In genomic region chr2:72996808-72997378, GRCm38 (mm10) we compare ENCODE assay signal across 9 mouse cellular contexts. TPM values are rescaled to one million over a fixed set of nuclear protein-coding genes. Genes with fewer than 3 reads are reported as not detected.
DNase-seq lines count a peak whose midpoint lies in the region; ATAC-seq and TF ChIP-seq lines count a peak whose summit lies in the region.
"Had no signal": no experiment of that assay in that cellular context is flagged by ENCODE, and none has a peak within 500 bp of the region (broad histone marks: within the 10 kb centered on the region; RNA-seq: fewer than 3 reads in every experiment).

No protein-coding gene starts in this region.

- no peaks in the 10 kb centered on the region for H3K36me3 ChIP-seq in testis, adult 2 months (ENCODE audit: control insufficient read depth, insufficient read depth, low read length)
- no peaks in the 10 kb centered on the region for H3K36me3 ChIP-seq in heart, embryonic 16.5 days (ENCODE audit: control insufficient read depth, insufficient read depth)
- no peaks in the 10 kb centered on the region for H3K36me3 ChIP-seq in liver, embryonic 15.5 days (replicated peaks)
- H3K36me3 ChIP-seq in hindbrain, embryonic 14.5 days (replicated peaks; ENCODE audit: control insufficient read depth, insufficient read depth) = no peaks in the 10 kb centered on the region

- no peak for DNase-seq in testis, postnatal 14 days (ENCODE audit: low spot score)
- peak; percentile 77 to 82 for DNase-seq in spleen, postnatal 4 days (ENCODE audit: low spot score in 2 of 2)
- DNase-seq in right cerebral cortex, postnatal 10 days (ENCODE audit: low spot score in 2 of 2) = no peak
- no peak for DNase-seq in hindbrain, embryonic 14.5 days (ENCODE audit: low spot score)

- TF ChIP-seq POLR2A in testis, adult 2 months (IDR thresholded peaks at IDR 0.05; ENCODE audit: control insufficient read depth, low read depth, low read length) = no peak

- H3K4me1 ChIP-seq in testis, adult 2 months (ENCODE audit: control insufficient read depth, insufficient read depth, low read length) = 0 out of 2 replicates have a peak, but pooled peaks cover 2% of the 10 kb centered on the region
- peaks cover 7% of the 10 kb centered on the region; the same call in 1 of the 2 replicates for H3K4me1 ChIP-seq in brown adipose tissue, adult 24 weeks (ENCODE audit: control insufficient read depth, insufficient read depth, insufficient read length, low read length)
- H3K4me1 ChIP-seq in heart, embryonic 16.5 days (ENCODE audit: control insufficient read depth, insufficient read depth, low read length) = peaks cover 26% of the 10 kb centered on the region
- H3K4me1 ChIP-seq in liver, embryonic 15.5 days (replicated peaks) = peaks cover 43% of the 10 kb centered on the region
- H3K4me1 ChIP-seq in hindbrain, embryonic 14.5 days (replicated peaks; ENCODE audit: control insufficient read depth, insufficient read depth, low read length) = peaks cover 14% of the 10 kb centered on the region

- no peak overlapping the region for H3K27ac ChIP-seq in testis, adult 2 months (ENCODE audit: control insufficient read depth, insufficient read depth, low read depth, low read length)
- no peak overlapping the region for H3K27ac ChIP-seq in brown adipose tissue, adult 24 weeks (replicated peaks; ENCODE audit: low read depth, low read length)
- peak overlapping the region; percentile 84 for H3K27ac ChIP-seq in heart, embryonic 16.5 days (ENCODE audit: low read length)
- H3K27ac ChIP-seq in liver, embryonic 15.5 days (replicated peaks) = 0 out of 2 replicates have a peak overlapping the region, but pooled peaks have one; percentile 20
- no peak overlapping the region; the same call in 1 of the 2 replicates for H3K27ac ChIP-seq in hindbrain, embryonic 14.5 days

- H3K27me3 ChIP-seq in testis, adult 2 months (ENCODE audit: control insufficient read depth, insufficient read depth, low read length) = no peaks in the 10 kb centered on the region
- no peaks in the 10 kb centered on the region for H3K27me3 ChIP-seq in heart, embryonic 16.5 days (ENCODE audit: control insufficient read depth, insufficient read depth, low read length)
- H3K27me3 ChIP-seq in liver, embryonic 15.5 days = no peaks in the 10 kb centered on the region
- no peaks in the 10 kb centered on the region for H3K27me3 ChIP-seq in hindbrain, embryonic 14.5 days (ENCODE audit: control insufficient read depth, insufficient read depth, low read length)

- no peaks in the 10 kb centered on the region; the same call in 1 of the 2 replicates for H3K9me3 ChIP-seq in heart, embryonic 16.5 days (replicated peaks; ENCODE audit: control insufficient read depth, low read length)
- H3K9me3 ChIP-seq in liver, embryonic 15.5 days (replicated peaks) = no peaks in the 10 kb centered on the region
- H3K9me3 ChIP-seq in hindbrain, embryonic 14.5 days (ENCODE audit: control insufficient read depth, low read length) = no peaks in the 10 kb centered on the region

- WGBS in heart, embryonic 16.5 days = 45% methylated on average over 9 of the region's 9 CpGs
- 37% methylated on average over 9 of the region's 9 CpGs for WGBS in liver, embryonic 15.5 days (ENCODE audit: insufficient replicate concordance)
- whole genome bisulfite sequencing in hindbrain, embryonic 14.5 days = 73% methylated on average over 9 of the region's 9 CpGs

- H3K4me2 ChIP-seq in heart, embryonic 16.5 days (ENCODE audit: low read depth, low read length) = peak overlapping the region; percentile 36; the same call in 1 of the 2 replicates
- H3K4me2 ChIP-seq in liver, embryonic 15.5 days = peak overlapping the region; percentile 42
- H3K4me2 ChIP-seq in hindbrain, embryonic 14.5 days (replicated peaks) = no peak overlapping the region

- H3K4me3 ChIP-seq in testis, adult 2 months (ENCODE audit: control insufficient read depth, low read depth, low read length) = peak overlapping the region; percentile 6; the same call in 1 of the 2 replicates
- H3K4me3 ChIP-seq in brown adipose tissue, adult 24 weeks (ENCODE audit: insufficient read depth, low read depth, low read length) = peak overlapping the region; percentile 21; the same call in 1 of the 2 replicates
- H3K4me3 ChIP-seq in heart, embryonic 16.5 days (ENCODE audit: low read length) = peak overlapping the region; percentile 14; the same call in 1 of the 2 replicates
- no peak overlapping the region for H3K4me3 ChIP-seq in liver, embryonic 15.5 days (replicated peaks)
- no peak overlapping the region for H3K4me3 ChIP-seq in hindbrain, embryonic 14.5 days (replicated peaks; ENCODE audit: low read length)

- no peak for TF ChIP-seq CTCF in testis, adult 2 months (IDR thresholded peaks at IDR 0.05; ENCODE audit: control insufficient read depth, insufficient read depth, insufficient replicate concordance, low read depth, low read length)

- peak; percentile 59; the same call in 1 of the 2 replicates for ATAC-seq in heart, embryonic 16.5 days (replicated peaks; ENCODE audit: extremely low read depth, insufficient read depth, low FRiP score)
- ATAC-seq in liver, embryonic 15.5 days (ENCODE audit: insufficient read depth) = no peak
- ATAC-seq in hindbrain, embryonic 14.5 days (ENCODE audit: low FRiP score) = no peak

- peak overlapping the region; percentile 45; the same call in 1 of the 2 replicates for H3K9ac ChIP-seq in heart, embryonic 16.5 days (ENCODE audit: low read length)
- H3K9ac ChIP-seq in liver, embryonic 15.5 days = peak overlapping the region; percentile 15; the same call in 1 of the 2 replicates
- no peak overlapping the region for H3K9ac ChIP-seq in hindbrain, embryonic 14.5 days

RNA-seq across cellular contexts. Expression of gene Gm11084, which starts 10.4 kb away (rescaled TPM):
- not detected in 2 replicates for polyA plus RNA-seq in testis, adult 2 months (2012; rRNA removed)
- polyA plus RNA-seq in brown adipose tissue, adult 24 weeks (2012; ENCODE audit: insufficient read depth, insufficient read length, missing spikeins) = not detected in 2 replicates
- polyA plus RNA-seq in heart, embryonic 16.5 days (2015; fragmentation: Nextera tagmentation; extraction: Ambion mirVana) = not detected in 2 replicates
- polyA plus RNA-seq in liver, embryonic 15.5 days (2015; fragmentation: Nextera tagmentation; extraction: Ambion mirVana) = not detected in 2 replicates
- not detected in 2 replicates for polyA plus RNA-seq in hindbrain, embryonic 14.5 days (2014; fragmentation: Nextera tagmentation; extraction: Ambion mirVana)
- polyA plus RNA-seq: kidney, postnatal 0 days had no signal

RNA-seq across cellular contexts. Expression of gene Sp3, which starts 16.6 kb away (rescaled TPM):
- polyA plus RNA-seq in testis, adult 2 months (2012; rRNA removed) = 8.7 and 8.9 TPM in 2 replicates
- polyA plus RNA-seq in brown adipose tissue, adult 24 weeks (2012; ENCODE audit: insufficient read depth, insufficient read length, missing spikeins) = 42.7 and 45.9 TPM in 2 replicates
- 34.8 and 37.5 TPM in 2 replicates for polyA plus RNA-seq in heart, embryonic 16.5 days (2015; fragmentation: Nextera tagmentation; extraction: Ambion mirVana)
- 33.3 and 33.6 TPM in 2 replicates for polyA plus RNA-seq in liver, embryonic 15.5 days (2015; fragmentation: Nextera tagmentation; extraction: Ambion mirVana)
- 47.2 and 47.4 TPM in 2 replicates for polyA plus RNA-seq in hindbrain, embryonic 14.5 days (2014; fragmentation: Nextera tagmentation; extraction: Ambion mirVana)

Comparison
In these comparisons a context has a peak if more than half of its experiments do, and no peak if none do; other contexts are left out.
1. H3K27ac ChIP-seq: peak in heart, embryonic 16.5 days (single experiment) and liver, embryonic 15.5 days (single experiment); none in testis, adult 2 months (single experiment), brown adipose tissue, adult 24 weeks (single experiment) and hindbrain, embryonic 14.5 days (single experiment).
2. H3K4me3 ChIP-seq: peak in testis, adult 2 months (single experiment), brown adipose tissue, adult 24 weeks (single experiment) and heart, embryonic 16.5 days (single experiment); none in liver, embryonic 15.5 days (single experiment) and hindbrain, embryonic 14.5 days (single experiment).
3. DNase-seq: peak in spleen, postnatal 4 days (2 of 2); none in testis, postnatal 14 days (single experiment), right cerebral cortex, postnatal 10 days (0 of 2) and hindbrain, embryonic 14.5 days (single experiment).